Mouse (Mus musculus) A20 (cell line): ENCODE results near the gene Olfr1195.
"Not testable (repeated sequence)": the region's sequence is repeated elsewhere in the genome, so short reads cannot be mapped to it uniquely, and the experiment has no call there.

ENCODE experiments used
- DNase-seq: peaks from one replicate; pipeline ENCODE4 v3.0.0-alpha.2; 2011; ENCODE audit warnings: low read depth, low spot score

Gene Olfr1195

DNA sequence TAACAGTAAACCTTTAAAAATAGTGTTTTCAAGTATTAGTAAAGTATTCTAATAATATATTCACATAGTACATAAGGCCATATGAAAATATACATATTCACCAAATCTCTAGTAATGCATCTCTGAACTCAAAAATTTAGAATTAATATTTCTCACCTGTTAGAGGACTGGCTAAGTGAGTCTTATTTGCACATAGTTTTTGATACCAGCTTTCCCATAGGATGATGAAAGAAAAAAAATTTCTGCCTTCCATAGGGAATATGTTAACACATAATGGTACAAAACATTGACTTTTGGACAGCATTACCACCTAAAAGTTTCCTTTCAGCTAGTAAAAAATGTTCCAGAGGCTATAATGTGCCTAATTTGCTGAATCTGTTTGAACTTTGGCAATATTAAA lies at the start of gene Olfr1195:
Gene Olfr1195, minus strand, starts transcription at position 101 of the 400 bp plus-strand sequence.
- DNase-seq = no peak

- DNase-seq = no peak
These were observed 43.3 kb upstream of the Olfr1195 start, which contains the start of gene Olfr1197 for GRCm38 (mm10) chr2:88732266-88732665. Gene Olfr1197 (minus strand): TSS chr2:88732366.

GRCm38 (mm10) chr2:88704497-88704896 lies 15.5 kb upstream of the Olfr1195 start, which contains the start of gene Olfr1196:
Gene Olfr1196 (minus strand): TSS chr2:88704597.
- DNase-seq = no peak

- DNase-seq = not testable (repeated sequence)
These were observed 13.7 kb downstream of the Olfr1195 start, which contains the start of gene Olfr1193 for GRCm38 (mm10) chr2:88675328-88675727. Gene Olfr1193 (plus strand): TSS chr2:88675628.

- DNase-seq = no peak
These were observed 40.8 kb downstream of the Olfr1195 start, which contains the start of gene Olfr1192-ps1 for GRCm38 (mm10) chr2:88648209-88648608. Gene Olfr1192-ps1 (plus strand): TSS chr2:88648509.

GRCm38 (mm10) chr2:88640242-88640641 lies 48.7 kb downstream of the Olfr1195 start, which contains the start of gene Olfr1191-ps1:
Gene Olfr1191-ps1 (plus strand): TSS chr2:88640542.
- DNase-seq = not testable (repeated sequence)
